Mouse (Mus musculus) intestine, embryonic 16.5 days (tissue): ENCODE measurements around the gene Gm20388. TPM values are rescaled to one million over a fixed set of nuclear protein-coding genes. Genes with fewer than 3 reads are reported as not detected.

ENCODE experiments used
- ATAC-seq: fragments of 200-750 bp; cut with Nextera tagmentation; 2 replicates; pipeline ENCODE4 v1.8.0; 2017; ENCODE audit warnings: moderate TSS enrichment, moderate library complexity
- H3K27ac ChIP-seq: fragments of 300-500 bp; sonication (generic); 2 replicates; pipeline ENCODE4 v1.5.1; 2014; ENCODE audit warnings: mild to moderate bottlenecking, low read length
- H3K27me3 ChIP-seq: fragments of 300-500 bp; sonication (generic); replicated peaks from 2 replicates; pipeline ENCODE4 v1.6.1; 2014; ENCODE audit warnings: low read length, control low read depth, mixed read lengths; ENCODE audit not compliant: control insufficient read depth, insufficient read depth
- H3K36me3 ChIP-seq: fragments of 300-500 bp; sonication (generic); 2 replicates; pipeline ENCODE4 v1.6.1; 2014; ENCODE audit warnings: low read length, control low read depth; ENCODE audit not compliant: control insufficient read depth, insufficient read depth
- H3K4me1 ChIP-seq: fragments of 300-500 bp; sonication (generic); 2 replicates; pipeline ENCODE4 v1.6.1; 2014; ENCODE audit warnings: low read length, control low read depth, mixed read lengths; ENCODE audit not compliant: control insufficient read depth, insufficient read depth
- H3K4me2 ChIP-seq: fragments of 300-500 bp; sonication (generic); 2 replicates; pipeline ENCODE4 v1.6.1; 2014; ENCODE audit warnings: low read depth, low read length, control low read depth
- H3K4me3 ChIP-seq: fragments of 300-500 bp; sonication (generic); 2 replicates; pipeline ENCODE4 v1.5.1; 2014; ENCODE audit warnings: mild to moderate bottlenecking, low read length
- H3K9ac ChIP-seq: fragments of 300-500 bp; sonication (generic); 2 replicates; pipeline ENCODE4 v1.6.1; 2014; ENCODE audit warnings: low read depth, low read length
- H3K9me3 ChIP-seq: fragments of 300-500 bp; sonication (generic); 2 replicates; pipeline ENCODE4 v1.6.1; 2016; ENCODE audit warnings: low read length, control low read depth; ENCODE audit not compliant: control insufficient read depth
- WGBS: fragments of 180-500 bp; shearing (Covaris S2); extraction: QIAGEN DNeasy Blood & Tissue Kit; methylation state at CpG from one replicate; pipeline ENCODE4 v1.1.7; 2014; 5-methylcytosine and 5-hydroxymethylcytosine counted together
- polyA plus RNA-seq: library from polyadenylated mRNA; unstranded; fragments of >200 nt; fragmentation: Nextera tagmentation; extraction: Ambion mirVana; gene quantifications from 2 replicates; pipeline ENCODE4 v1.2.1, GENCODE M21; 2015

Gm20388 gene
- polyA plus RNA-seq, 1 experiment from 2014 or later: 5.8 TPM

GRCm38 (mm10) chr8:120017786-120018185 lies 107.1 kb downstream of the Gm20388 start:
- Histone ChIP-seq H3K27ac (no peak overlapping the region), H3K9me3 (no peaks in the 10 kb centered on the region), H3K9ac (no peak overlapping the region), H3K4me3 (no peak overlapping the region), H3K36me3 (no peaks in the 10 kb centered on the region), H3K27me3 (no peaks in the 10 kb centered on the region), H3K4me1 (peaks cover 11% of the 10 kb centered on the region), H3K4me2 (no peak overlapping the region)
- 92% methylated on average over 6 of the region's 6 CpGs for WGBS
- ATAC-seq: no peak

GRCm38 (mm10) chr8:120018379-120018778 lies 107.7 kb downstream of the Gm20388 start:
- WGBS: 68% methylated on average over 6 of the region's 6 CpGs
- Histone ChIP-seq H3K9ac (no peak overlapping the region), H3K9me3 (no peaks in the 10 kb centered on the region), H3K27me3 (no peaks in the 10 kb centered on the region), H3K27ac (no peak overlapping the region), H3K4me1 (peaks cover 11% of the 10 kb centered on the region), H3K4me3 (no peak overlapping the region), H3K4me2 (no peak overlapping the region), H3K36me3 (no peaks in the 10 kb centered on the region)
- no peak for ATAC-seq

- no peak for ATAC-seq
- Histone ChIP-seq H3K9me3 (no peaks in the 10 kb centered on the region), H3K27ac (no peak overlapping the region), H3K4me1 (peaks cover 5% of the 10 kb centered on the region), H3K4me2 (no peak overlapping the region), H3K4me3 (no peak overlapping the region), H3K9ac (no peak overlapping the region), H3K36me3 (no peaks in the 10 kb centered on the region), H3K27me3 (no peaks in the 10 kb centered on the region)
- WGBS: 81% methylated on average over 5 of the region's 5 CpGs
Measured at GRCm38 (mm10) chr8:120019297-120019696, 108.7 kb downstream of the Gm20388 start.

- no peak overlapping the region for H3K4me2 ChIP-seq
- H3K9ac ChIP-seq: no peak overlapping the region
- H3K4me3 ChIP-seq: no peak overlapping the region
- H3K27ac ChIP-seq: no peak overlapping the region
- no peak for ATAC-seq
- no peaks in the 10 kb centered on the region for H3K27me3 ChIP-seq
- H3K36me3 ChIP-seq: peaks cover 3% of the 10 kb centered on the region; the same call in 1 of the 2 replicates
- H3K4me1 ChIP-seq: no peaks in the 10 kb centered on the region
- WGBS: 74% methylated on average over 7 of the region's 7 CpGs
- H3K9me3 ChIP-seq: no peaks in the 10 kb centered on the region
Measured at GRCm38 (mm10) chr8:120020298-120020697, 109.7 kb downstream of the Gm20388 start.

GRCm38 (mm10) chr8:120026199-120026598 lies 115.6 kb downstream of the Gm20388 start:
- WGBS: 89% methylated on average over 5 of the region's 5 CpGs
- H3K27me3 ChIP-seq: no peaks in the 10 kb centered on the region
- H3K9me3 ChIP-seq: no peaks in the 10 kb centered on the region
- H3K9ac ChIP-seq: no peak overlapping the region
- H3K4me3 ChIP-seq: no peak overlapping the region
- H3K4me1 ChIP-seq: no peaks in the 10 kb centered on the region
- no peak overlapping the region for H3K27ac ChIP-seq
- H3K4me2 ChIP-seq: no peak overlapping the region
- peaks cover 3% of the 10 kb centered on the region; the same call in 1 of the 2 replicates for H3K36me3 ChIP-seq
- ATAC-seq: no peak

- Histone ChIP-seq H3K9ac (no peak overlapping the region), H3K27ac (no peak overlapping the region), H3K27me3 (no peaks in the 10 kb centered on the region), H3K9me3 (no peaks in the 10 kb centered on the region), H3K36me3 (peaks cover 3% of the 10 kb centered on the region; the same call in 1 of the 2 replicates), H3K4me1 (no peaks in the 10 kb centered on the region), H3K4me2 (no peak overlapping the region), H3K4me3 (no peak overlapping the region)
- ATAC-seq: no peak
- WGBS: 83% methylated on average over 6 of the region's 6 CpGs
Measured at GRCm38 (mm10) chr8:120026991-120027390, 116.3 kb downstream of the Gm20388 start.

- H3K4me2 ChIP-seq: no peak overlapping the region
- WGBS: 59% methylated on average over 5 of the region's 5 CpGs
- no peak for ATAC-seq
Measured at GRCm38 (mm10) chr8:120030447-120030846, 119.8 kb downstream of the Gm20388 start.

GRCm38 (mm10) chr8:120032549-120033208 lies 122.0 kb downstream of the Gm20388 start:
- H3K36me3 ChIP-seq: no peaks in the 10 kb centered on the region
- no peak overlapping the region for H3K4me2 ChIP-seq
- 86% methylated on average over 5 of the region's 5 CpGs for WGBS
- H3K4me1 ChIP-seq: peaks cover 18% of the 10 kb centered on the region
- H3K27me3 ChIP-seq: no peaks in the 10 kb centered on the region
- H3K27ac ChIP-seq: no peak overlapping the region
- H3K9ac ChIP-seq: no peak overlapping the region
- no peaks in the 10 kb centered on the region for H3K9me3 ChIP-seq
- ATAC-seq: peak; percentile 65
- H3K4me3 ChIP-seq: no peak overlapping the region

More at GRCm38 (mm10) chr8:120030447-120030846, 119.8 kb downstream of the Gm20388 start:
- Histone ChIP-seq H3K4me3 (no peak overlapping the region), H3K36me3 (no peaks in the 10 kb centered on the region), H3K27ac (no peak overlapping the region), H3K27me3 (no peaks in the 10 kb centered on the region), H3K9me3 (no peaks in the 10 kb centered on the region), H3K9ac (no peak overlapping the region), H3K4me1 (peaks cover 4% of the 10 kb centered on the region; the same call in 1 of the 2 replicates)

- Histone ChIP-seq H3K4me3 (no peak overlapping the region), H3K27ac (no peak overlapping the region), H3K9me3 (no peaks in the 10 kb centered on the region), H3K27me3 (no peaks in the 10 kb centered on the region), H3K36me3 (no peaks in the 10 kb centered on the region), H3K4me1 (peaks cover 18% of the 10 kb centered on the region), H3K4me2 (no peak overlapping the region), H3K9ac (no peak overlapping the region)
- no peak for ATAC-seq
- 63% methylated on average over 6 of the region's 6 CpGs for WGBS
Measured at GRCm38 (mm10) chr8:120034471-120034870, 123.8 kb downstream of the Gm20388 start.

GRCm38 (mm10) chr8:120036111-120036510 lies 125.5 kb downstream of the Gm20388 start:
- Histone ChIP-seq H3K4me3 (no peak overlapping the region), H3K27me3 (no peaks in the 10 kb centered on the region), H3K36me3 (no peaks in the 10 kb centered on the region), H3K9ac (no peak overlapping the region), H3K4me2 (no peak overlapping the region), H3K4me1 (peaks cover 18% of the 10 kb centered on the region), H3K9me3 (no peaks in the 10 kb centered on the region), H3K27ac (no peak overlapping the region)
- no peak for ATAC-seq
- WGBS: 13% methylated on average over 9 of the region's 9 CpGs
